Mouse (Mus musculus) cerebellum, adult 11-12 months (tissue): ENCODE data around the gene Calcoco1.
"Not testable (repeated sequence)": the region's sequence is repeated elsewhere in the genome, so short reads cannot be mapped to it uniquely, and the experiment has no call there.

ENCODE experiments used
- DNase-seq: peaks from one replicate; pipeline ENCODE4 v3.0.0; 2022

Calcoco1 gene

GRCm38 (mm10) chr15:102683670-102684069 is 38.3 kb downstream of the Calcoco1 start:
- DNase-seq = no peak

- DNase-seq = no peak
These were observed 45.6 kb downstream of the Calcoco1 start for GRCm38 (mm10) chr15:102676345-102676744.

- DNase-seq = peak; percentile 64
These were observed 48.4 kb downstream of the Calcoco1 start for GRCm38 (mm10) chr15:102673548-102673947.

- DNase-seq = peak; percentile 61
These were observed 49.5 kb downstream of the Calcoco1 start, which contains the start of gene Atp5g2 for GRCm38 (mm10) chr15:102672215-102673071. Atp5g2 (minus strand) TSS chr15:102672352.

GRCm38 (mm10) chr15:102671721-102672214 is 50.2 kb downstream of the Calcoco1 start:
- peak; percentile 87 for DNase-seq

- DNase-seq = peak; percentile 99
These were observed 51.0 kb downstream of the Calcoco1 start for GRCm38 (mm10) chr15:102670767-102671575.

GRCm38 (mm10) chr15:102670281-102670680 is 51.7 kb downstream of the Calcoco1 start:
- DNase-seq = no peak

- DNase-seq = peak; percentile 42
These were observed 52.4 kb downstream of the Calcoco1 start for GRCm38 (mm10) chr15:102669571-102669970.

- DNase-seq = peak; percentile 46
These were observed 56.5 kb downstream of the Calcoco1 start for GRCm38 (mm10) chr15:102665494-102665893.

GRCm38 (mm10) chr15:102663825-102664224 is 58.2 kb downstream of the Calcoco1 start:
- no peak for DNase-seq

GRCm38 (mm10) chr15:102662601-102663000 is 59.4 kb downstream of the Calcoco1 start:
- not testable (repeated sequence) for DNase-seq

- DNase-seq = no peak
These were observed 64.0 kb downstream of the Calcoco1 start for GRCm38 (mm10) chr15:102657926-102658381.
